Mouse (Mus musculus) kidney, adult 2 months (tissue): ENCODE measurements around the gene Sox5.

Experiments
- CTCF ChIP-seq: fragments of 200-500 bp; conservative IDR thresholded peaks from 2 replicates; pipeline ENCODE4 v1.5.1; 2011; ENCODE audit warnings: low read depth, mild to moderate bottlenecking, control low read depth, low read length, moderate library complexity, mixed read lengths; ENCODE audit not compliant: insufficient read depth, insufficient read length
- POLR2A ChIP-seq: fragments of 200-500 bp; IDR thresholded peaks from one replicate; pipeline ENCODE4 v1.6.1; 2011; ENCODE audit warnings: low read depth, low read length, control low read depth

- TF ChIP-seq POLR2A (no peak), CTCF (no peak)
Measured at GRCm38 (mm10) chr6:144336789-144337188, 445.0 kb downstream of the Sox5 start.
